Mouse (Mus musculus) gastrocnemius, adult 2 months (tissue): Measurements from ENCODE around the gene Oaf. TPM values are rescaled to one million over a fixed set of nuclear protein-coding genes. Genes with fewer than 3 reads are reported as not detected.

Experiments used
- DNase-seq: peaks from one replicate; pipeline ENCODE4 v3.0.0; 2022
- H3K27ac ChIP-seq: fragments of 200-600 bp; 2 replicates; pipeline ENCODE4 v1.8.1; 2022; ENCODE audit warnings: mild to moderate bottlenecking
- H3K4me3 ChIP-seq: fragments of 200-600 bp; 2 replicates; pipeline ENCODE4 v1.8.1; 2022; ENCODE audit warnings: mild to moderate bottlenecking, moderate library complexity
- CTCF ChIP-seq: fragments of 200-600 bp; IDR thresholded peaks from 2 replicates; pipeline ENCODE4 v1.8.1; 2022; ENCODE audit warnings: antibody characterized with exemption, mild to moderate bottlenecking, moderate library complexity
- intact Hi-C: fragments of 180-260 bp; cut with DNase I; formaldehyde crosslinking; loops from one replicate; pipeline ENCODE4 v1.15.1; 2025
- total RNA-seq, 2 experiments: library from RNA; stranded (reverse); gene quantifications; 2 replicates each; pipeline ENCODE4 v1.2.3; 2021

Gene Oaf
- total RNA-seq, 2 experiments from 2014 or later = 2.9 to 8.9 TPM

GRCm38 (mm10) chr9:43240594-43240900 lies 836 bp upstream of the Oaf start:
- Histone ChIP-seq H3K4me3 (peak overlapping the region; percentile 89), H3K27ac (peak overlapping the region; percentile 81)
- DNase-seq = no peak
- TF ChIP-seq CTCF = no peak
- intact Hi-C loops = no loop called here

GRCm38 (mm10) chr9:43238631-43239545 lies 823 bp downstream of the Oaf start:
- intact Hi-C loops = no loop called here
- TF ChIP-seq CTCF = no peak
- H3K27ac ChIP-seq = peak overlapping the region; percentile 81
- H3K4me3 ChIP-seq = peak overlapping the region; percentile 89
- DNase-seq = no peak

- no peak for DNase-seq
- peak overlapping the region; percentile 81 for H3K27ac ChIP-seq
- intact Hi-C loops = no loop called here
- TF ChIP-seq CTCF = no peak
- peak overlapping the region; percentile 89 for H3K4me3 ChIP-seq
Measured at GRCm38 (mm10) chr9:43238167-43238566, 1.5 kb downstream of the Oaf start.

GRCm38 (mm10) chr9:43237111-43237775 lies 2.5 kb downstream of the Oaf start:
- intact Hi-C loops = no loop called here
- no peak for DNase-seq
- no peak for TF ChIP-seq CTCF
- Histone ChIP-seq H3K4me3 (peak overlapping the region; percentile 89), H3K27ac (peak overlapping the region; percentile 81)

- intact Hi-C loops = no loop called here
- DNase-seq = no peak
- Histone ChIP-seq H3K27ac (peak overlapping the region; percentile 81), H3K4me3 (peak overlapping the region; percentile 89)
- no peak for TF ChIP-seq CTCF
Measured at GRCm38 (mm10) chr9:43236576-43236975, 3.1 kb downstream of the Oaf start.

GRCm38 (mm10) chr9:43236106-43236505 lies 3.6 kb downstream of the Oaf start:
- no peak for DNase-seq
- no peak for TF ChIP-seq CTCF
- intact Hi-C loops = no loop called here
- Histone ChIP-seq H3K27ac (peak overlapping the region; percentile 81), H3K4me3 (peak overlapping the region; percentile 89)

- Histone ChIP-seq H3K4me3 (no peak overlapping the region; the same call in 1 of the 2 replicates), H3K27ac (peak overlapping the region; percentile 81)
- intact Hi-C loops = no loop called here
- TF ChIP-seq CTCF = no peak
- no peak for DNase-seq
Measured at GRCm38 (mm10) chr9:43235336-43235735, 4.4 kb downstream of the Oaf start.

GRCm38 (mm10) chr9:43234496-43234895 lies 5.2 kb downstream of the Oaf start:
- intact Hi-C loops = no loop called here
- DNase-seq = no peak
- H3K4me3 ChIP-seq = peak overlapping the region; percentile 19
- TF ChIP-seq CTCF = no peak
- peak overlapping the region; percentile 46; the same call in 1 of the 2 replicates for H3K27ac ChIP-seq

GRCm38 (mm10) chr9:43233515-43233914 lies 6.2 kb downstream of the Oaf start:
- Histone ChIP-seq H3K4me3 (no peak overlapping the region), H3K27ac (peak overlapping the region; percentile 71; the same call in 1 of the 2 replicates)
- no peak for DNase-seq
- intact Hi-C loops = no loop called here
- no peak for TF ChIP-seq CTCF

- peak overlapping the region; percentile 71; the same call in 1 of the 2 replicates for H3K27ac ChIP-seq
- no peak for TF ChIP-seq CTCF
- DNase-seq = no peak
- H3K4me3 ChIP-seq = no peak overlapping the region
- intact Hi-C loops = no loop called here
Measured at GRCm38 (mm10) chr9:43233044-43233443, 6.7 kb downstream of the Oaf start.

GRCm38 (mm10) chr9:43232286-43232685 lies 7.4 kb downstream of the Oaf start:
- peak overlapping the region; percentile 19 for H3K4me3 ChIP-seq
- DNase-seq = no peak
- no peak for TF ChIP-seq CTCF
- peak overlapping the region; percentile 71 for H3K27ac ChIP-seq
- intact Hi-C loops = no loop called here

GRCm38 (mm10) chr9:43231805-43232204 lies 7.9 kb downstream of the Oaf start:
- no peak for TF ChIP-seq CTCF
- DNase-seq = peak; percentile 49
- Histone ChIP-seq H3K27ac (peak overlapping the region; percentile 71), H3K4me3 (peak overlapping the region; percentile 19)
- intact Hi-C loops = no loop called here

GRCm38 (mm10) chr9:43230886-43231285 lies 8.8 kb downstream of the Oaf start:
- no peak for TF ChIP-seq CTCF

More at GRCm38 (mm10) chr9:43230886-43231285, 8.8 kb downstream of the Oaf start:
- Histone ChIP-seq H3K4me3 (peak overlapping the region; percentile 17; the same call in 1 of the 2 replicates), H3K27ac (peak overlapping the region; percentile 71)
- DNase-seq = peak; percentile 44
- intact Hi-C loops = no loop called here
